Mouse (Mus musculus): ENCODE measurements around the gene Kcnk4. TPM values are rescaled to one million over a fixed set of nuclear protein-coding genes. Genes with fewer than 3 reads are reported as not detected.

The Kcnk4 gene
- 0.11 TPM in 1 of 2 replicates, not detected in the other for polyA plus RNA-seq (2016; fragmentation: Nextera tagmentation; extraction: Ambion mirVana)

DNA sequence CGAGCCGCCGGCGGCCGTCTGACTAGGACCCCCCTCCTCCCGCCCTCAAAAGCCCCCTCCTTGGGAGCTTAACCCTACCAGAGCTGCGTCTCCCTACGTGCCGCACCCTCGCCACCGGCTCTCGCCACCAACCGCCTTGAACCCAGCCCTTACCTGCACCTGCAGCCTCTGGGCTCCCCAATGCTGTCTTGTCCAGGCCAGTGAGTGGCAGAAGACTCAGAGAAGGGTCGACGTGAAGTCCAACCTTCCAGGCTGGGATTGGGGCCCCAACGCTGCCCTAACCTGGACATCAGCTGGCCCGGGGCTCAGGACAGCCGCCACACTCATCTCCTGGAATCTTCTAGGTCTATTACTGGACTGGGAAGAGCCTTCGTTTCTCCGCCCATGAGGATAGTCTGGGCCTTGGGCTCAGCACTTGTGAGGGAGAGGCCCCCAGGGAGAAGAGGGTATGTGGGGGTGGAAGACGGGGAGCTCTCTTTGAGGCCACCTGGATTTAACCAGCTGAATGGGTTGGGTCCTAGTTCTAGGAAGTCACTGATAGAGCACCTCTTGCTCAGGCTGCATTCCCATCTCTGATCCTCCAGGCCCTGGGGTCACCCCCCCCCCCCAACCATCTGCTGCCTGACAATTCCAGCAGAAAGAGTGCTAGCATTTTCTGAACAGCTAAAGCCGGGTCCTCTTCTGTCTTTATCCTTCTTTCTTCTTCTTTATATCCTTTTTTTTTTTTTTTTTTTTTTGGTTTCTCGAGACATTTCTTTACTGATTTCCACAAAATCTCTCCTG lies at the start of gene Kcnk4:
Kcnk4 (minus strand) TSS at position 321 of the 783 bp plus-strand sequence.
- 9% methylated on average over 23 of the region's 23 CpGs for WGBS
- DNase-seq (ENCODE audit: low spot score): no peak
- H3K4me1 ChIP-seq: peaks cover 8% of the 10 kb centered on the region
- no peaks in the 10 kb centered on the region for H3K36me3 ChIP-seq
- no peak within 1 kb of the TSS for H3K27ac ChIP-seq
- H3K4me3 ChIP-seq: peak within 1 kb of the TSS; percentile 39
- peaks cover 91% of the 10 kb centered on the region for H3K27me3 ChIP-seq (ENCODE audit: low read depth, poor library complexity, severe bottlenecking)
- no peaks in the 10 kb centered on the region for H3K9me3 ChIP-seq (replicated peaks)

DNA sequence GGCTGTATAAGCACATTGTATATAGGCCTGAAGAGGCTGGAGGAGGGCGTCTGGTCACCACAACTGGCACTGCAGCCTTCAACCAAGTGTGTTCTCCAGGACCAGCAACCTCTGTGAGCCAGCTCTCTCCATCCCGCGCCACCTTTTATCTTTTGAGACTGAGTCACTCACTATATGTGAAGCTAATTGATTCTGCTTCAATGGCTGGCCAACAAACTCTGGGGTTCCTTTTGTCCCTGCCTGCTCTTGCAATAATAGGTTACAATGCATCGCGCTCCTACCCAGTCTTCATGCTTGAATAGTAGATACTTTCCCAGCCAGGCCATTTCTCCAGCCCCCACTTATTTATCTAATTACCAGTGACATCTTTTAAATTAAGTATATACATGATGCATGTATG lies 49.3 kb upstream of the Kcnk4 start:
- Histone ChIP-seq H3K27ac (no peak overlapping the region), H3K9me3 (replicated peaks) (no peaks in the 10 kb centered on the region), H3K4me3 (no peak overlapping the region), H3K36me3 (peaks cover 49% of the 10 kb centered on the region), H3K4me1 (peaks cover 50% of the 10 kb centered on the region), H3K27me3 (ENCODE audit: low read depth, poor library complexity, severe bottlenecking) (no peaks in the 10 kb centered on the region)
- WGBS: 97% methylated on average over 5 of the region's 5 CpGs
- DNase-seq (ENCODE audit: low spot score): no peak

DNA sequence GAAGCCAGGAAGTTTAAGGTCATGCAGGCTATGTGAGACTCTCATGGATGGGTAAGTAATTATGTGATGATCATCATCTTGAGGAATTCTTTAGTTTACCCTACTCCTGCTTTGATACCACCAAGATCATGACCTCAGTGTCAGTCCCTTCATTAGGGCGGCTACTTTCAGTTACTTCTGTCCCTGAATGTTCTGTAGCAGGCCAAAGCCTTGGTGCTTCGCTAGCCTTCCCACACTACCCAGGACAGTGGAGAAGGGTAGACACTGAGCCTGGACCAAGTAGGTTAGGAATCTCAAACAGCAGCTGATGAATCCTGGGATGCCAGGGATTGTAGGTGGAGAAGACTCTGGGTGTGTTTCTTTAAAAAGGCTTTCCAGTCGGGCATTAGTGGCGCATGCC lies 47.1 kb upstream of the Kcnk4 start:
- Histone ChIP-seq H3K4me1 (peaks cover 50% of the 10 kb centered on the region), H3K9me3 (replicated peaks) (no peaks in the 10 kb centered on the region), H3K27ac (no peak overlapping the region), H3K4me3 (peak overlapping the region; percentile 65; the same call in 1 of the 2 replicates), H3K27me3 (ENCODE audit: low read depth, poor library complexity, severe bottlenecking) (no peaks in the 10 kb centered on the region), H3K36me3 (peaks cover 70% of the 10 kb centered on the region)
- DNase-seq (ENCODE audit: low spot score): no peak
- WGBS: 83% methylated on average over 4 of the region's 4 CpGs

DNA sequence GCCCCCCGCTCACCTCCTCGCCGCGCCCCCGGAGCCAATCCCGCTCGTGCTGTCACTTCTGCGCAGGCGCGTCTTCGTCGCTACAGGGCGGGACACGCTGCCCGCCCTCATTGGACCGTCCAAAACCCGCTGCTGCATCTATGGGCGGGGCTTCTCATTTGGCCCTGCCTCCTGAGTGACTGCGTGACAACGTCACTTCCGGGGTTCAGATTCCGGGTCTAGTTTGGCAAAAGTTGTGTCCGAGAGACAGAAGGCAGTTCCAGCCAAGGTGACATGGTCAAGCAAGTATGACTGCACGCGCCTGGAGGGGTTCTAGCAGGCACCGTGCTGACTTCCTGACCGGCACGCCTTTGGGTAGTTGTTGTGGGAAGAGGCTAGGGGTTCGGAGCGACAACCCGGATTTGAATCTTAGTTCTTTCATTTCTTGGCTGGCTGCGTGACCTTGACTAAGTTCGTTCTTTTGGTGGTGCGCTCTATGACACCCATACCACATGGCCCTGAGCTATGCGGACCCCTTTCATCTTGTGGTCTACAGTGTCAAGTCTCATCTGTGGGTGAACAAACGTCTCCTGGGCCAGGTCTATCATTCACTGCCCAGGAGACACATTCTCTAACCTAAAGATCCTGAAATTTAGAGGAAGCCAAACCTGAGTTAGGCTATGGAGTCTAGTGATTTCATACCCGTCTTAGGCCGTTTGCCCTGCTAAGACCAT lies 46.2 kb upstream of the Kcnk4 start, which contains the start of gene Fkbp2:
Fkbp2 (minus strand) TSS at position 121 of the 713 bp plus-strand sequence.
- H3K4me3 ChIP-seq: peak within 1 kb of the TSS; percentile 65
- H3K27me3 ChIP-seq (ENCODE audit: low read depth, poor library complexity, severe bottlenecking): no peaks in the 10 kb centered on the region
- H3K9me3 ChIP-seq (replicated peaks): no peaks in the 10 kb centered on the region
- peaks cover 68% of the 10 kb centered on the region for H3K36me3 ChIP-seq
- peaks cover 50% of the 10 kb centered on the region for H3K4me1 ChIP-seq
- WGBS: 2% methylated on average over 38 of the region's 38 CpGs
- DNase-seq (ENCODE audit: low spot score): peak; percentile 98
- peak within 1 kb of the TSS; percentile 94 for H3K27ac ChIP-seq

DNA sequence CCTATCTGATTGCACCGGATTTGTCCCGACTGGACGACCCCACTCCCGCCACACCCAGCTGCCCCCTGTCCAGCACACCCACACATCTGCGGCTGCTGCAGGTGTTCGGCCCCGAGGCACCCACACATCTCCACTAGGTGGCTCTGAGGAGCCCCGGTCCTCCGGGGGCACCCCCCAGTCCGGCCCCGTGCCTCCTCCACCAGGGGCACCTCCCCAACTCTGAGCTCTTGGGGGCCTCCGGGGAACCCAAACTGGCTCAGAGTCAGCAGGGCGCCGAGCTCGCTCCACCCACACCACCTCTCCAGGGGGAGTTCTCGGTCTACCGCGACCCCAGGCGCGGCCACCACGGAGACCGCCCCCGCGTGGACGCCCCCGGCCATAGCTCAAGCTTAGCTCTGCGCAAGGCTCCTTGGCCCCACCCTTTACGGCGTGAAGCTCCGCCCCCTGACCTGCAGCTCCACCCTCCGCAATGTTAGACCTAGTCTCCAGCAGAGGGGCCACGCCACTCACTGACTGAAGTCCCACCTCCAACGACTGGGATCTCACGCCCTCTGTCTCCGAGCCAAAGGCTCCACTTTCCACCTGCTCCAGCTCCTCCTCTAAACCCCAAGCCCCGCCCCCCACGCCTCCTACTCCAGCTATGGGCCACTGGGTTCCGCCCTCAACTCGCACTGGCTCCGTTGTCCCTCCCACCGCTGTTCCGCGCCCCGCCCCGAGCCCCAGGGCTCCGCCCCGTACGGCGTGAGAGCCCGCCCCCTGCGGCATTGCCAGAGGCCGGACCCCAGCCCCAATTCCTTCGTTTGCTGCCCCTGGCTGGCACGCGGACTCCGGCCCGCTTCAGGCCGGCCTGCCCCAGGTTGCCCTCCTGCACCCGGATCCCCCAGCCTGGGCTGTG lies 45.4 kb upstream of the Kcnk4 start:
- DNase-seq (ENCODE audit: low spot score): peak; percentile 100
- Histone ChIP-seq H3K27me3 (ENCODE audit: low read depth, poor library complexity, severe bottlenecking) (no peaks in the 10 kb centered on the region), H3K27ac (peak overlapping the region; percentile 94), H3K9me3 (replicated peaks) (no peaks in the 10 kb centered on the region), H3K4me1 (peaks cover 45% of the 10 kb centered on the region), H3K4me3 (peak overlapping the region; percentile 65), H3K36me3 (peaks cover 60% of the 10 kb centered on the region)
- under 1% methylated on average over 59 of the region's 59 CpGs for WGBS

DNA sequence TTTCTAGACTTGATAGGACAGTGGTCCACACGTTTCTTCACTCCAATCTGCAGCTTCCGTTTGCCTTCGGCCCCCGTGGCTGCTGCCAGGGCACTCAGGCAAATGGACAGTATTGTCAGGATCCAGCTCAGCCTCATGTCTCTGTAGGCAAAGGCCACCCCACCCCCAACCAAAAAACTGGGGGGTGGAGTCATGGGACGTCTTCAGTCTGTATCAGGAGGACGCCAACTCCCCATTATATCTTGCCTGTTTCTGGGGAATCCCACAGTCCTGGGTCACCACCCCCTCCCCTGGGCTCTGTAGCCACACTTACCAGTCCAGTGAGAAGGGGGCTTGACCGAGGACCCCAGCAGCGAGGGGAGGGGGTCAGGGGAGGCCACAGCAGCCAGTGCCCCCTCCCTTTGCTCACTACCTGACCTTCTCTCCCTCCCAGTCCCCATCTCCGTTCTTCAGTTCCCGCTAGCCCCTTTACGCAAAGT lies 44.7 kb upstream of the Kcnk4 start:
- peak; percentile 49 for DNase-seq (ENCODE audit: low spot score)
- 15% methylated on average over 11 of the region's 11 CpGs for WGBS

DNA sequence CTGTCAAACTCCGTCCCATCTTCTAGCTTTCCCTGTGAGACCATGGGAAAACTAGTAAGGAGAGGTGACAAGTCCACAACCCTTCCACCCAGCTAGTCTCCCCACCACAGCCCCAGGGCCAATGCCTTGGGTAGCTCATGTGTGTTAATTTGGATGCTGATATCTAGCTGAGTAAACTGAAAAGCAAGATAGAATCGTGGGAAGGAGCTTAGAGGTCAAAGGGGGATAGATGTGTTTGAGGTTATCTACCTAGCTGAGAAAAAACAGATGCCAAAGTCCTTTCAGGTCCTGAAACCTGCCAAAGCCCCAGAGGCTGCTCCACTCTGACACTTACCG lies 44.3 kb upstream of the Kcnk4 start:
- Histone ChIP-seq H3K27ac (0 out of 2 replicates have a peak overlapping the region, but pooled peaks have one; percentile 19), H3K4me3 (peak overlapping the region; percentile 65), H3K9me3 (replicated peaks) (no peaks in the 10 kb centered on the region), H3K36me3 (peaks cover 51% of the 10 kb centered on the region), H3K4me1 (peaks cover 51% of the 10 kb centered on the region), H3K27me3 (ENCODE audit: low read depth, poor library complexity, severe bottlenecking) (no peaks in the 10 kb centered on the region)
- WGBS: 54% methylated on average over 3 of the region's 3 CpGs
- no peak for DNase-seq (ENCODE audit: low spot score)

More for the DNA sequence above, 44.7 kb upstream of the Kcnk4 start:
- H3K9me3 ChIP-seq (replicated peaks): no peaks in the 10 kb centered on the region
- peak overlapping the region; percentile 65 for H3K4me3 ChIP-seq
- H3K36me3 ChIP-seq: peaks cover 55% of the 10 kb centered on the region
- peak overlapping the region; percentile 94 for H3K27ac ChIP-seq
- H3K27me3 ChIP-seq (ENCODE audit: low read depth, poor library complexity, severe bottlenecking): no peaks in the 10 kb centered on the region
- peaks cover 47% of the 10 kb centered on the region for H3K4me1 ChIP-seq

DNA sequence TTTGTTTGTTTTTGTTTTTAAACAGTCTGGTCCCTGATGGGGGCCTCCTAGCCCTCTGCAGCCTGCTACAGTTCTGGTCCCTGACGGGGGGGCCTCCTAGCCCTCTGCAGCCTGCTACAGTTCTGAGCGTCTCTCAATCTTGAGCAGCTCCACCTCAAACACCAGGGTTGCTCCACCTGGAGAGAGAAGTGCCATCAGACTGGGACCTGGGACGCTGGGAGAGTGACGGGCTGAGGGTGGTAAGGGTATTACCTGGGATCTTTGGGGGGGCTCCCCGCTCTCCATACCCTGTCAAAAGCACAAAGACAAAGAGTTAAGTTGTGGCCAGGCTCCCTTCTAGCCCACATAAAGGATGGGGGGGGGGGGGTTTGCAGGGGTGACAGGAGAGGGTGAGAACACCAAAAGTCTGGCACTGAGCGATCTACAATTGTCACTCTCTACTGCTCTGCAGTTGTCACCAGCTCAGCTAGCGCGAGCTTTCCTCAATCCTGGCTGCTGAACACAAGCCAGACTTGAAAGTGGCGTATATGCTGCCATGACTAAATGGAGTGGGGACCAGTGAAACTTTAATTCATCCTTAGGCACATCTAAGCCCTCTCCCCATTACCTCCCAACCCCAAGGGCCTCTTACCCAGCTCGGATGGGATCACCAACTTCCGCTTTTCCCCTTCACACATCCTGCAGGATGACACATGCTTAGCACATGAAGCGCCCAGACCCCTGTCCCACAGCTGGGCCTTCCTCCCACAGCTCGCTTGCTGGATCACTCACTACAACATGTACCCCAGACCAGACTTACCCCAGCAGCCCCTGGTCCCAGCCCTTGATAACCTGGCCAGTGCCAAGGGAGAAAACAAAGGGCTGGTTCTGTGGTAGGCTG lies 43.7 kb upstream of the Kcnk4 start:
- 83% methylated on average over 13 of the region's 13 CpGs for WGBS

DNA sequence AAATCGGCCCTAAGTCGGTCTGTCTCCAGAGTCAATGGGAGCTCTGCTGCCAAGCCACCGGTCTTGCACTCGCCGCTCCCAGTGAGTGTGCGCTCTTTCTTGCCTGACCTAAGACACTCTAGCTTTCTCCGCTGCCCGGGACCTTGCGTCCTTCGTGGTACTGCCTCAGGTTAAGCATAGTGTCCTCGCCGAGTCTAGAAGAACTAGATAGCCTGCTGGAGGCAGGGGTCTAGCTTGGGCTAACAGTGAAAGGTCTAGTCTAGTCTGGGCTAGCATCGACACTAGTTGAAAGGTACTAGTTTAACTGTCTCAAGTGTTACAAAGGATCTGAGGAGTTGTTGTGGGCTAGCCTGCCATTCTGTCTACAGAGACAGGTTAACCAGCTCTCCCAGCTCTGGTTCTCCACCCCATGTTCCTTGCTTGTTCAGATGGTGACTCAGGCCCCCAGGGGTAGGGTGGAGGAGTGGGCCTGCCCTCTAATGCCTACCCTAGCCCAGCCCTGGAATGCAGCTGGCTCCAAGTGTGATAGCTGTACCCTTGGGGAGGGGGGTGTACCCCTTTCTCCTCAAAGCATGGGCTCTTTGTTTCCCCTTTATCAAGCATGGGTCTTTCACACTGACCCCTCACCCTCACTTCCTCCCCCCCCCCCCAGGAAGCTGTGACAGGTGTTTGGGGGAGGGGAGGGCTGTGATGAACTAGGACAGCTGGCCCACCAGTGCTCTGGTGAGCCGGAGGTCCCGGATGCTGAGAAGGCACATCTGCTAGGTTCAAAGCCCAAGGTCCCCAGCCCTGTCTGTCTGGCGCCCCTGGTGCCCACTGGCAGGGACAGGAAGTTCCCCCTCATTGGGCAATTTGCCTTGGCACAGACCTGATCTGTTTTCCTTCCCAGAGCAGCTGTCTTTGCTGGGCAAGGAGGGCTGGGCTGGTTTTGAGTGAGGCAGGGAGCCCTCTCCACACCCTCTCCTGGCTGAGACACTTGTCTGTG lies 41.5 kb upstream of the Kcnk4 start, which contains the start of gene Plcb3:
Plcb3 (minus strand) TSS at position 934 of the 985 bp plus-strand sequence.
- Histone ChIP-seq H3K4me1 (peaks cover 69% of the 10 kb centered on the region), H3K27me3 (ENCODE audit: low read depth, poor library complexity, severe bottlenecking) (0 out of 2 replicates have a peak, but pooled peaks cover 2% of the 10 kb centered on the region), H3K36me3 (peaks cover 31% of the 10 kb centered on the region), H3K9me3 (replicated peaks) (no peaks in the 10 kb centered on the region), H3K4me3 (peak within 1 kb of the TSS; percentile 83), H3K27ac (peak within 1 kb of the TSS; percentile 93)
- DNase-seq (ENCODE audit: low spot score): peak; percentile 79
- under 1% methylated on average over 16 of the region's 16 CpGs for WGBS

More for the DNA sequence above, 43.7 kb upstream of the Kcnk4 start:
- Histone ChIP-seq H3K36me3 (peaks cover 46% of the 10 kb centered on the region), H3K27me3 (ENCODE audit: low read depth, poor library complexity, severe bottlenecking) (no peaks in the 10 kb centered on the region), H3K4me1 (peaks cover 54% of the 10 kb centered on the region), H3K4me3 (peak overlapping the region; percentile 65), H3K27ac (0 out of 2 replicates have a peak overlapping the region, but pooled peaks have one; percentile 19), H3K9me3 (replicated peaks) (no peaks in the 10 kb centered on the region)
- DNase-seq (ENCODE audit: low spot score): no peak

DNA sequence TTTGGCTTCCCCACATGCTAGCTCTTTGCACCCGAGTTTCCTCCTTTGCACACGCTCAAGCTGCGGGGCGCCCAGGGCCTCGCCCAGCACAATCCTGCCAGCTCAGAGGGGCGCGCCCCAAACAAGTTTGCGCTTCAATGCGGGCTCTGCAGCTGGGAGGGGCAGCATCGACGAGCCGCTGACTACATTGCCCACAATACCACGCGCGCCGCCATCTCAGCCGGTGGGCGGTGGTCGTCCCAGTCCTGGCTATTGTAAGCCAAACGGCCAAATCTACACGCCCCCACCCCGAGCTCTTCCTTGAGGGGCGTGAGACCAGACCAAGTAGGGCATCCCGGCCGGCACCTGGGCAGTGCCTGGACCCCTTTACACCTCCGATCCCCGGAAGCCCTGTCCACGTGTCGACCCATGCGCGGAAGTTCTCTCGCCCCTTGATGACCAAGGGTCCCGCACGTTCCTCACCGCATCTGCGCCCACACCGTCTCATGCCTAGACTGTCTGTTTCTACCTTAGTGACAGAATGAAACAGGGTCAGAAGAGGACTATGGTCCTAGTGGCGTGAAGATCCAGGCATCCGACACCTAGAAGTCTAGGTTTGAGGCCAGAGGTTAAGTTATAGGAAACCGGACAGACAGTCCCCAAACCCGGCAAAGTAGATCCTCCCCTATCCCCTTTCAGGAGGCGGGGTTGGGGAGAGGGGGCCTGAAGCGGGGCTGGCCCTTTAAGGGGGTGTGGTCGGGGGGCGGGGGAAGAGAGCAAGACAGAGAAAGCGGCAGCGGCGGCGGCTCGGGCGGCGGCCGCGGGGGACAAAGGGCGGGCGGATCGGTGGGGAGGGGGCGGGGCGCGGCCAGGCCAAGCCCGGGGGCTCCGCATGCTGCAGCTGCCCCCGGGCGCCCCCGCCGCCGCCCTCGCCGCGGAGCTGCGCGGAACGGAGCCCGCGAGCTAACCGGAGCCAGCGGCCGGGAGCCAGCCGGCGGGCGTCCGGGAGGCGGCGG lies 40.2 kb upstream of the Kcnk4 start, which contains the start of gene Ppp1r14b:
Ppp1r14b (plus strand) TSS at position 758 of the 995 bp plus-strand sequence.
- Histone ChIP-seq H3K4me1 (peaks cover 78% of the 10 kb centered on the region), H3K27me3 (ENCODE audit: low read depth, poor library complexity, severe bottlenecking) (peaks cover 3% of the 10 kb centered on the region; the same call in 1 of the 2 replicates), H3K27ac (peak within 1 kb of the TSS; percentile 93), H3K4me3 (peak within 1 kb of the TSS; percentile 83), H3K36me3 (peaks cover 31% of the 10 kb centered on the region), H3K9me3 (replicated peaks) (no peaks in the 10 kb centered on the region)
- peak; percentile 94 for DNase-seq (ENCODE audit: low spot score)
- WGBS: 2% methylated on average over 83 of the region's 84 CpGs

All from limb, embryonic 10.5 days (tissue).